Mouse (Mus musculus) B cell, adult 62 days (primary cell): ENCODE data around the gene Zbtb25. TPM values are rescaled to one million over a fixed set of nuclear protein-coding genes. Genes with fewer than 3 reads are reported as not detected.

Experiments used
- total RNA-seq: library from RNA; stranded (reverse); gene quantifications from 4 replicates; pipeline ENCODE4 v1.2.4, GENCODE M21; 2023

Gene Zbtb25
- total RNA-seq = 32.4 to 42.1 TPM (median 40.0 TPM) in 4 replicates

GRCm38 (mm10) chr12:76369206-76369977, at the start of gene Zbtb25:
TSS of gene Zbtb25 (minus strand) at chr12:76369602.

GRCm38 (mm10) chr12:76417433-76417854, 48.0 kb upstream of the Zbtb25 start, which contains the start of gene Ppp1r36:
TSS of gene Ppp1r36 (plus strand) at chr12:76417538.

GRCm38 (mm10) chr12:76403886-76404537, 34.6 kb upstream of the Zbtb25 start, which contains the start of gene Hspa2:
TSS of gene Hspa2 (plus strand) at chr12:76404176.

GRCm38 (mm10) chr12:76369978-76370830, 802 bp upstream of the Zbtb25 start, which contains the start of gene Zbtb1:
TSS of gene Zbtb1 (plus strand) at chr12:76370266.

GRCm38 (mm10) chr12:76324679-76325431, 44.5 kb downstream of the Zbtb25 start, which contains the start of gene Akap5:
TSS of gene Akap5 (plus strand) at chr12:76324891.

Other genes starting within 250 kb of the Zbtb25 start
- gene Esr2, start 192.3 kb downstream of the Zbtb25 start, total RNA-seq = 0.16 to 0.39 TPM in 2 of 4 replicates, not detected in the others
- 0.78 to 1.1 TPM (median 0.80 TPM) in 4 replicates for gene Tex21, start 122.9 kb downstream of the Zbtb25 start, total RNA-seq
- 55.8 to 62.5 TPM (median 61.1 TPM) in 4 replicates for gene Mthfd1, start 114.3 kb downstream of the Zbtb25 start, total RNA-seq
- 1.4 to 2.0 TPM (median 1.8 TPM) in 4 replicates for gene Akap5, start 44.7 kb downstream of the Zbtb25 start, total RNA-seq
- gene Zbtb1, start 664 bp upstream of the Zbtb25 start, total RNA-seq = 15.8 to 16.7 TPM (median 16.4 TPM) in 4 replicates
- 13.3 to 15.9 TPM (median 14.7 TPM) in 4 replicates for gene Hspa2, start 34.6 kb upstream of the Zbtb25 start, total RNA-seq
- gene Ppp1r36, start 47.9 kb upstream of the Zbtb25 start, total RNA-seq = not detected in 4 replicates
- gene Plekhg3, start 161.3 kb upstream of the Zbtb25 start, total RNA-seq = 27.0 to 33.7 TPM (median 28.5 TPM) in 4 replicates